Mouse (Mus musculus) urinary bladder, adult 2 months (tissue): ENCODE results near the gene Snx30. TPM values are rescaled to one million over a fixed set of nuclear protein-coding genes. Genes with fewer than 3 reads are reported as not detected.

Experiments used
- DNase-seq: peaks from one replicate; pipeline ENCODE4 v3.0.0; 2022; ENCODE audit warnings: low spot score
- polyA plus RNA-seq: library from polyadenylated mRNA; depleted of rRNA; stranded (reverse); fragments of >200 nt; gene quantifications from 2 replicates; pipeline ENCODE4 v1.2.3, GENCODE M21; 2012

The Snx30 gene
- polyA plus RNA-seq, 1 experiment: 6.8 TPM

- no peak for DNase-seq
Observed at GRCm38 (mm10) chr4:59794116-59794515, 11.5 kb upstream of the Snx30 start.

- DNase-seq: no peak
Observed at GRCm38 (mm10) chr4:59795788-59796455, 9.7 kb upstream of the Snx30 start.

GRCm38 (mm10) chr4:59800181-59800580, 5.5 kb upstream of the Snx30 start:
- DNase-seq: no peak

GRCm38 (mm10) chr4:59801489-59801888, 4.2 kb upstream of the Snx30 start, which contains the start of gene Inip:
Gene Inip (minus strand): TSS chr4:59801589.
- DNase-seq: no peak

GRCm38 (mm10) chr4:59802107-59802506, 3.5 kb upstream of the Snx30 start:
- DNase-seq: no peak

- no peak for DNase-seq
Observed at GRCm38 (mm10) chr4:59802792-59803191, 2.8 kb upstream of the Snx30 start.

GRCm38 (mm10) chr4:59803358-59803757, 2.3 kb upstream of the Snx30 start:
- DNase-seq: no peak

- DNase-seq: no peak
Observed at GRCm38 (mm10) chr4:59804754-59805153, 886 bp upstream of the Snx30 start.

GRCm38 (mm10) chr4:59805968-59806878, 583 bp downstream of the Snx30 start:
- DNase-seq: no peak

- no peak for DNase-seq
Observed at GRCm38 (mm10) chr4:59806879-59807195, 1.2 kb downstream of the Snx30 start.

GRCm38 (mm10) chr4:59807521-59807920, 1.9 kb downstream of the Snx30 start:
- no peak for DNase-seq

GRCm38 (mm10) chr4:59808396-59808795, 2.8 kb downstream of the Snx30 start:
- no peak for DNase-seq

GRCm38 (mm10) chr4:59814094-59814493, 8.5 kb downstream of the Snx30 start:
- DNase-seq: no peak

- no peak for DNase-seq
Observed at GRCm38 (mm10) chr4:59815121-59815810, 9.6 kb downstream of the Snx30 start.

- no peak for DNase-seq
Observed at GRCm38 (mm10) chr4:59816016-59816415, 10.4 kb downstream of the Snx30 start.

- DNase-seq: no peak
Observed at GRCm38 (mm10) chr4:59816477-59816876, 10.8 kb downstream of the Snx30 start.

GRCm38 (mm10) chr4:59817790-59818189, 12.2 kb downstream of the Snx30 start:
- DNase-seq: no peak

GRCm38 (mm10) chr4:59818498-59818897, 12.9 kb downstream of the Snx30 start:
- DNase-seq: no peak

- no peak for DNase-seq
Observed at GRCm38 (mm10) chr4:59819054-59819472, 13.4 kb downstream of the Snx30 start.

GRCm38 (mm10) chr4:59819477-59820022, 13.9 kb downstream of the Snx30 start:
- DNase-seq: no peak

GRCm38 (mm10) chr4:59821516-59821915, 15.9 kb downstream of the Snx30 start:
- no peak for DNase-seq

- DNase-seq: no peak
Observed at GRCm38 (mm10) chr4:59822119-59822518, 16.5 kb downstream of the Snx30 start.
